In genomic region chr10:111441034-111441440, GRCm38 (mm10) we compare ENCODE assay signal across 15 mouse cellular contexts. TPM values are rescaled to one million over a fixed set of nuclear protein-coding genes. Genes with fewer than 3 reads are reported as not detected.
DNase-seq lines count a peak whose midpoint lies in the region; ATAC-seq and TF ChIP-seq lines count a peak whose summit lies in the region.
"Had no signal": no experiment of that assay in that cellular context is flagged by ENCODE, and none has a peak within 500 bp of the region (broad histone marks: within the 10 kb centered on the region; RNA-seq: fewer than 3 reads in every experiment).

No protein-coding gene starts in this region.

- no peak overlapping the region for H3K4me3 ChIP-seq in forebrain, postnatal 0 days (ENCODE audit: low read depth, low read length)
- no peak overlapping the region for H3K4me3 ChIP-seq in forebrain, embryonic 13.5 days
- no peak overlapping the region for H3K4me3 ChIP-seq in spleen, adult 2 months (ENCODE audit: extremely low read depth, insufficient read depth, insufficient read length)
- H3K4me3 ChIP-seq in liver, embryonic 13.5 days (replicated peaks): no peak overlapping the region
- H3K4me3 ChIP-seq: kidney, embryonic 15.5 days; midbrain, embryonic 12.5 days had no signal

- H3K9ac ChIP-seq in forebrain, postnatal 0 days: no peak overlapping the region
- H3K9ac ChIP-seq in forebrain, embryonic 13.5 days: no peak overlapping the region
- no peak overlapping the region for H3K9ac ChIP-seq in liver, embryonic 13.5 days
- H3K9ac ChIP-seq: hindbrain, embryonic 14.5 days; kidney, embryonic 15.5 days; liver, embryonic 14.5 days; midbrain, embryonic 12.5 days had no signal

- no peaks in the 10 kb centered on the region for H3K36me3 ChIP-seq in forebrain, postnatal 0 days (ENCODE audit: insufficient read depth)
- H3K36me3 ChIP-seq in forebrain, embryonic 13.5 days (ENCODE audit: poor library complexity, severe bottlenecking): no peaks in the 10 kb centered on the region
- no peaks in the 10 kb centered on the region for H3K36me3 ChIP-seq in spleen, adult 2 months (ENCODE audit: control insufficient read depth, insufficient read depth, low read length)
- no peaks in the 10 kb centered on the region for H3K36me3 ChIP-seq in liver, embryonic 13.5 days
- H3K36me3 ChIP-seq: kidney, embryonic 15.5 days; midbrain, embryonic 12.5 days had no signal

- no peaks in the 10 kb centered on the region for H3K9me3 ChIP-seq in forebrain, postnatal 0 days (ENCODE audit: low read length)
- H3K9me3 ChIP-seq in forebrain, embryonic 13.5 days (replicated peaks): no peaks in the 10 kb centered on the region
- no peaks in the 10 kb centered on the region for H3K9me3 ChIP-seq in liver, embryonic 13.5 days (replicated peaks)
- H3K9me3 ChIP-seq: kidney, embryonic 15.5 days; midbrain, embryonic 12.5 days had no signal

- peak; percentile 82 for ATAC-seq in forebrain, postnatal 0 days
- no peak for ATAC-seq in forebrain, embryonic 13.5 days
- ATAC-seq in liver, embryonic 13.5 days (ENCODE audit: low read depth): peak; percentile 50

- no peak overlapping the region for H3K27ac ChIP-seq in forebrain, postnatal 0 days (ENCODE audit: low read depth, low read length)
- no peak overlapping the region for H3K27ac ChIP-seq in forebrain, embryonic 13.5 days
- H3K27ac ChIP-seq in spleen, adult 2 months (ENCODE audit: insufficient read depth, low read length): peak overlapping the region; percentile 39; the same call in 1 of the 2 replicates
- H3K27ac ChIP-seq in liver, embryonic 13.5 days: no peak overlapping the region
- H3K27ac ChIP-seq: hindbrain, embryonic 14.5 days; kidney, embryonic 15.5 days; liver, embryonic 14.5 days; midbrain, embryonic 12.5 days had no signal

- H3K4me1 ChIP-seq in forebrain, postnatal 0 days (ENCODE audit: insufficient read depth): no peaks in the 10 kb centered on the region
- H3K4me1 ChIP-seq in forebrain, embryonic 13.5 days: no peaks in the 10 kb centered on the region
- peaks cover 14% of the 10 kb centered on the region; the same call in 1 of the 2 replicates for H3K4me1 ChIP-seq in spleen, adult 2 months (ENCODE audit: control insufficient read depth, insufficient read depth, insufficient read length)
- peaks cover 21% of the 10 kb centered on the region for H3K4me1 ChIP-seq in liver, embryonic 13.5 days (replicated peaks)
- H3K4me1 ChIP-seq: kidney, embryonic 15.5 days; midbrain, embryonic 12.5 days had no signal

- no peak overlapping the region for H3K4me2 ChIP-seq in forebrain, postnatal 0 days (ENCODE audit: low read depth)
- H3K4me2 ChIP-seq in forebrain, embryonic 13.5 days: no peak overlapping the region
- H3K4me2 ChIP-seq in liver, embryonic 13.5 days: no peak overlapping the region
- H3K4me2 ChIP-seq: hindbrain, embryonic 14.5 days; kidney, embryonic 15.5 days; midbrain, embryonic 12.5 days had no signal

- TF ChIP-seq POLR2A in spleen, adult 2 months (IDR thresholded peaks at IDR 0.05; ENCODE audit: low read depth, low read length): no peak

- no peak for DNase-seq in forebrain, postnatal 0 days
- DNase-seq in spleen, adult 2 months (ENCODE audit: low read depth in 1 of 2, low spot score in 2 of 2): peak in 1 of 2 experiments; percentile 27
- DNase-seq in spleen, adult 12 weeks (ENCODE audit: low spot score): no peak
- DNase-seq in liver, embryonic 13.5 days: no peak
- no peak for DNase-seq in layer of hippocampus, adult 9-10 months (ENCODE audit: low spot score)
- DNase-seq in thymus, postnatal 36 days: no peak
- DNase-seq in kidney, adult 11 months: no peak
- DNase-seq: cerebellum, adult 2 months; layer of hippocampus, adult 9-11 months; right cerebral cortex, postnatal 4 days had no signal

- no peaks in the 10 kb centered on the region for H3K27me3 ChIP-seq in forebrain, postnatal 0 days (ENCODE audit: insufficient read depth, low read length)
- no peaks in the 10 kb centered on the region for H3K27me3 ChIP-seq in forebrain, embryonic 13.5 days
- H3K27me3 ChIP-seq in spleen, adult 2 months (ENCODE audit: control insufficient read depth, insufficient read depth, low read length): no peaks in the 10 kb centered on the region
- H3K27me3 ChIP-seq in liver, embryonic 13.5 days: no peaks in the 10 kb centered on the region
- H3K27me3 ChIP-seq: kidney, embryonic 15.5 days; midbrain, embryonic 12.5 days had no signal

- 32% methylated on average over 3 of the region's 3 CpGs for WGBS in forebrain, postnatal 0 days
- WGBS in forebrain, embryonic 13.5 days: 53% methylated on average over 3 of the region's 3 CpGs
- 48% methylated on average over 3 of the region's 3 CpGs for WGBS in spleen, adult 2 months
- 19% methylated on average over 3 of the region's 3 CpGs for WGBS in liver, embryonic 13.5 days (ENCODE audit: insufficient replicate concordance)

- TF ChIP-seq CTCF in forebrain, postnatal 0 days (IDR thresholded peaks at IDR 0.05; ENCODE audit: low read depth): no peak
- TF ChIP-seq CTCF in spleen, adult 2 months (IDR thresholded peaks at IDR 0.05; ENCODE audit: extremely low read depth, insufficient read depth, insufficient read length, insufficient replicate concordance): no peak

RNA-seq across cellular contexts. Expression of gene Nap1l1, which starts 32.0 kb away (rescaled TPM):
- 114 and 121 TPM in 2 replicates for total RNA-seq in forebrain, postnatal 0 days (2014; rRNA removed)
- polyA plus RNA-seq in forebrain, postnatal 0 days (2015; fragmentation: Nextera tagmentation; extraction: Ambion mirVana): 162 and 189 TPM in 2 replicates
- 313 and 318 TPM in 2 replicates for polyA plus RNA-seq in forebrain, embryonic 13.5 days (2015; fragmentation: Nextera tagmentation; extraction: Ambion mirVana)
- 10.4 and 12.7 TPM in 2 replicates for polyA plus RNA-seq in spleen, adult 2 months (2012; rRNA removed)
- polyA plus RNA-seq in liver, embryonic 13.5 days (2015; fragmentation: Nextera tagmentation; extraction: Ambion mirVana): 163 and 198 TPM in 2 replicates

Comparison
In these comparisons a context has a peak if more than half of its experiments do, and no peak if none do; other contexts are left out.
1. RNA of gene Nap1l1, which starts 32.0 kb away (polyA plus RNA-seq): 313 to 318 TPM in forebrain, embryonic 13.5 days, 162 to 189 TPM in forebrain, postnatal 0 days and 163 to 198 TPM in liver, embryonic 13.5 days; 10.4 to 12.7 TPM in spleen, adult 2 months; every median in the first group is over 10 times any median in the second.